Mouse (Mus musculus): ENCODE measurements around the gene Rhox4c. TPM values are rescaled to one million over a fixed set of nuclear protein-coding genes. Genes with fewer than 3 reads are reported as not detected.

The Rhox4c gene
- polyA plus RNA-seq (2015; fragmentation: Nextera tagmentation; extraction: Ambion mirVana): not detected in 2 replicates

DNA sequence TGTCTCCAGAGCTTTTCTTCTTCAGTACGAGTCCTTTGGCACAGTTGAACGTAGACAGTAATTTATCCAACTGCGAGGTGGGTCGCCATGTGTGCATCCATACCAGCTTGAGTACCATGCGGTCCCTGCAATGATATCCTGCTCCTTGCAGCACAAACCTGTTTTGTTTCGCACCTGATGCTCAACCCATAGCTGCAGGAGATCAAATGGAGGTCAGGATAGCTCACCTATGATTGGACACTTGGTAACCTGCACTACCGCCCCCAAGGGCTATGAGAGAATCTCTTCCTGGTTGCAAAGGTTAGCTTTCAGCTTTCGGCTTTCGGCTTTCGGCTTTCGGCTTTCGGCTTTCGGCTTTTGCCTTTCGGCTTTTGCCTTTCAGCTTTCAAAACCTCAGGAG is at the start of gene Rhox4c:
Gene Rhox4c (plus strand): TSS at position 301 of the 400 bp plus-strand sequence.

DNA sequence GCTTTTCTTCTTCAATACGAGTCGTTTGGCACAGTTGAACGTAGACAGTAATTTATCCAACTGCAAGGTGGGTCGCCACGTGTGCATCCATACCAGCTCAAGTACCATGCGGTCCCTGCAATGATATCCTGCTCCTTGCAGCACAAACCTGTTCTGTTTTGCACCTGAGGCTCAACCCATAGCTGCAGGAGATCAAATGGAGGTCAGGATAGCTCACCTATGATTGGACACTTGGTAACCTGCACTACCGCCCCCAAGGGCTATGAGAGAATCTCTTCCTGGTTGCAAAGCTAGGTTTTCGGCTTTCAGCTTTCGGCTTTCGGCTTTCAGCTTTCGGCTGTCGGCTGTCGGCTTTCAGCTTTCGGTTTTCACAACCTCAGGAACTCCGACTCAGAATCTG is 47.9 kb upstream of the Rhox4c start, which contains the start of gene Rhox4b:
Gene Rhox4b (plus strand): TSS at position 301 of the 400 bp plus-strand sequence.

DNA sequence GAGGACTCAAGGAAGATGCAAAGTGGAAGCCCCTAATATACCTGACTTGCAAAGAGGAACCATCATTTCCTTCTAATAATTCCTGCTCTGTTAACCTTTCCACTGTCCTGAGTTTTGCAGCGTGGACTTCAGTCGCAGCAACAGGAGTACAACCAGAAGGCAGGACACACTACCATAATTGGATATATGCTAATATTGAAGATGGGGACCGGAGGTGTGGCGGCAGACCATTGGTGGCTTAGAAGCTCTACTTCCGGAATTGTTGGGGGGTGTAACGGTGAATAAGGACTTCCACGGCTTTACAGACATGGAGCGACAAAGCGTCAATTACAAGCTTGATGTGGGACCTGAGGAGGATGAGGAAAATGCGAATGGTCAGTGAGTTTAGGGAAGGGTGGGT is 26.8 kb upstream of the Rhox4c start, which contains the start of gene Rhox2c:
Gene Rhox2c (plus strand): TSS at position 301 of the 400 bp plus-strand sequence.

DNA sequence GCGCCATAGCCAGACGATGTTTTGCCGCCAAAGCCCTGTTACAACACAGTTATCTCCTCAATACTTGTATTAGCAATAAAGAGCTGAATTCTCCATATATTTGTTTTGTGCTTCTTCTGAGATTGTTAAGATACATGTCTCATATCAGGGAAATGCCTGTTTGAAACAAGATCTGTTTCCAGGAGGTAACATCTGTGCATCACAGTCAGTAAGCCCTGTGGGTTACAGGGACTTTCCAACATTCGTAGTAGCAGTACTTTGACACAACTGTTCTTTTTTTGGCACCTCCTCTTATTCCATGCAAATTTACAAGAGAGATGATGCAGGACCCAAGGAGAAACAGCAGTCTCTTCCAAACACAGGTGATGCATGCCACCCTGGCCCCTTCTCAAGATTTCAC is 21.9 kb upstream of the Rhox4c start, which contains the start of gene Rhox3c:
Gene Rhox3c (plus strand): TSS at position 301 of the 400 bp plus-strand sequence.

DNA sequence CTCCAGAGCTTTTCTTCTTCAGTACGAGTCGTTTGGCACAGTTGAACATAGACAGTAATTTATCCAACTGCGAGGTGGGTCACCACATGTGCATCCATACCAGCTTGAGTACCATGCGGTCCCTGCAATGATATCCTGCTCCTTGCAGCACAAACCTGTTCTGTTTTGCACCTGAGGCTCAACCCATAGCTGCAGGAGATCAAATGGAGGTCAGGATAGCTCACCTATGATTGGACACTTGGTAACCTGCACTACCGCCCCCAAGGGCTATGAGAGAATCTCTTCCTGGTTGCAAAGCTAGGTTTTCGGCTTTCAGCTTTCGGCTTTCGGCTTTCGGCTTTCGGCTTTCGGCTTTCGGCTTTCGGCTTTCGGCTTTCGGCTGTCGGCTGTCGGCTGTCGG is 33.9 kb downstream of the Rhox4c start, which contains the start of gene Rhox4d:
Gene Rhox4d (plus strand): TSS at position 301 of the 400 bp plus-strand sequence.

DNA sequence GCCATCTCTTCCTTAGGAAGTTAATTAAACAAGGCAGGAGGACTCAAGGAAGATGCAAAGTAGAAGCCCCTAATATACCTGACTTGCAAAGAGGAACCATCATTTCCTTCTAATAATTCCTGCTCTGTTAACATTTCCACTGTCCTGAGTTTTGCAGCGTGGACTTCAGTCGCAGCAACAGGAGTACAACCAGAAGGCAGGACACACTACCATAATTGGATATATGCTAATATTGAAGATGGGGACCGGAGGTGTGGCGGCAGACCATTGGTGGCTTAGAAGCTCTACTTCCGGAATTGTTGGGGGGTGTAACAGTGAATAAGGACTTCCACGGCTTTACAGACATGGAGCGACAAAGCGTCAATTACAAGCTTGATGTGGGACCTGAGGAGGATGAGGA is 50.0 kb downstream of the Rhox4c start, which contains the start of gene Rhox2e:
Gene Rhox2e (plus strand): TSS at position 301 of the 400 bp plus-strand sequence.

Other genes with a start within 250 kb of the Rhox4c start
- gene Rhox2a, start 235.4 kb upstream of the Rhox4c start, polyA plus RNA-seq (2015; fragmentation: Nextera tagmentation; extraction: Ambion mirVana): not detected in 2 replicates
- gene Rhox3a, start 230.4 kb upstream of the Rhox4c start, polyA plus RNA-seq (2015; fragmentation: Nextera tagmentation; extraction: Ambion mirVana): not detected in 2 replicates
- not detected in 2 replicates for gene Rhox4a, start 215.0 kb upstream of the Rhox4c start, polyA plus RNA-seq (2015; fragmentation: Nextera tagmentation; extraction: Ambion mirVana)
- gene Rhox3a2, start 100.3 kb upstream of the Rhox4c start, polyA plus RNA-seq (2015; fragmentation: Nextera tagmentation; extraction: Ambion mirVana): not detected in 2 replicates
- gene Rhox4a2, start 89.5 kb upstream of the Rhox4c start, polyA plus RNA-seq (2015; fragmentation: Nextera tagmentation; extraction: Ambion mirVana): not detected in 2 replicates
- not detected in 2 replicates for gene Rhox2b, start 68.3 kb upstream of the Rhox4c start, polyA plus RNA-seq (2015; fragmentation: Nextera tagmentation; extraction: Ambion mirVana)
- gene Rhox4b, start 47.8 kb upstream of the Rhox4c start, polyA plus RNA-seq (2015; fragmentation: Nextera tagmentation; extraction: Ambion mirVana): not detected in 2 replicates
- gene Rhox2c, start 26.7 kb upstream of the Rhox4c start, polyA plus RNA-seq (2015; fragmentation: Nextera tagmentation; extraction: Ambion mirVana): not detected in 2 replicates
- gene Rhox3c, start 21.8 kb upstream of the Rhox4c start, polyA plus RNA-seq (2015; fragmentation: Nextera tagmentation; extraction: Ambion mirVana): not detected in 2 replicates
- not detected in 2 replicates for gene Rhox2d, start 13.1 kb downstream of the Rhox4c start, polyA plus RNA-seq (2015; fragmentation: Nextera tagmentation; extraction: Ambion mirVana)
- not detected in 2 replicates for gene Rhox4d, start 34.0 kb downstream of the Rhox4c start, polyA plus RNA-seq (2015; fragmentation: Nextera tagmentation; extraction: Ambion mirVana)
- not detected in 2 replicates for gene Rhox2e, start 50.1 kb downstream of the Rhox4c start, polyA plus RNA-seq (2015; fragmentation: Nextera tagmentation; extraction: Ambion mirVana)
- not detected in 2 replicates for gene Rhox3e, start 61.7 kb downstream of the Rhox4c start, polyA plus RNA-seq (2015; fragmentation: Nextera tagmentation; extraction: Ambion mirVana)
- not detected in 2 replicates for gene Rhox4e, start 77.1 kb downstream of the Rhox4c start, polyA plus RNA-seq (2015; fragmentation: Nextera tagmentation; extraction: Ambion mirVana)
- gene Rhox2f, start 91.1 kb downstream of the Rhox4c start, polyA plus RNA-seq (2015; fragmentation: Nextera tagmentation; extraction: Ambion mirVana): not detected in 2 replicates
- not detected in 2 replicates for gene Rhox3f, start 100.7 kb downstream of the Rhox4c start, polyA plus RNA-seq (2015; fragmentation: Nextera tagmentation; extraction: Ambion mirVana)
- not detected in 2 replicates for gene Rhox4f, start 127.4 kb downstream of the Rhox4c start, polyA plus RNA-seq (2015; fragmentation: Nextera tagmentation; extraction: Ambion mirVana)
- not detected in 2 replicates for gene Rhox3g, start 148.3 kb downstream of the Rhox4c start, polyA plus RNA-seq (2015; fragmentation: Nextera tagmentation; extraction: Ambion mirVana)
- not detected in 2 replicates for gene Rhox2g, start 163.1 kb downstream of the Rhox4c start, polyA plus RNA-seq (2015; fragmentation: Nextera tagmentation; extraction: Ambion mirVana)
- not detected in 2 replicates for gene Rhox4g, start 171.0 kb downstream of the Rhox4c start, polyA plus RNA-seq (2015; fragmentation: Nextera tagmentation; extraction: Ambion mirVana)
- gene Rhox3h, start 188.4 kb downstream of the Rhox4c start, polyA plus RNA-seq (2015; fragmentation: Nextera tagmentation; extraction: Ambion mirVana): not detected in 2 replicates
- not detected in 2 replicates for gene Rhox2h, start 192.9 kb downstream of the Rhox4c start, polyA plus RNA-seq (2015; fragmentation: Nextera tagmentation; extraction: Ambion mirVana)

Data from urinary bladder, postnatal 0 days (tissue).